Mouse (Mus musculus) cerebral cortex, adult 2 months (tissue): Measurements from ENCODE around the gene Gm28305.

ENCODE experiments used
- WGBS: fragments of 180-500 bp; shearing (Covaris S2); methylation state at CpG from one replicate; pipeline ENCODE4 v1.1.7; 2018; 5-methylcytosine and 5-hydroxymethylcytosine counted together

Gene Gm28305

GRCm38 (mm10) chr9:104070241-104070640 lies 29.8 kb downstream of the Gm28305 start:
- 92% methylated on average over 4 of the region's 4 CpGs for WGBS

DNA sequence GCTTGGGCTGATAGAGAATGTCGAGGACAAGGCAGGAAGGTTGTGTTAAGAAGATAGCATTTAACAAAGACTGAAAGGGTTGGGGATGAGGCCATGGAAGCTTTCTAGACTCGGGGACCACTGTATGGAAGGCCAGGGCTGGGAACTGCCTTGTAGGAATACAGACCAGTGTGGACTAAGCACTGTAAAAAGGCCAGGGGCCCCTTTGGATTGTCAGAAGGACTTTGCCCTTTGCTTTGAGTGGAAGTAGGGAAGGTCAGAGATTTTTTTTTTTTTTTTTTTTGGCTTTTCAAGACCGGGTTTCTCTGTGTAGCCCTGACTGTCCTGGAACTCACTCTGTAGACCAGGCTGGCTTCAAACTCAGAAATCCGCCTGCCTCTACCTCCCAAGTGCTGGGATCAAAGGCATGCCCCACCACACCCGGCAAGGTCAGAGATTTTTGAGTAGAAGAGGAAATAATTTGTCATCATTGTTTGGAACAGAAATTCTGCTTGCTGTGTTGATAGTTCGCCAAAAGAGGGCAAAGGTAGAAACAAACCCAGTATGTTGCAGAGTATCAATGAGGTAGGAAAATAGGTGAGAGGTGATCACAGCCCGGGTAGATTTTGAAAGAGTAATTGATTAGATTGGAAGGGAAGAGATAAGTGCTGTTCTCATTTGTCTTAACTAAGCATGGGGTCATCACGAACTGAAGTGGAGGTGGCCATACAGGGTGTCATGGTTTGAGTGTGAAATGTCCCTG lies 30.6 kb downstream of the Gm28305 start:
- WGBS: 83% methylated on average over 8 of the region's 8 CpGs

DNA sequence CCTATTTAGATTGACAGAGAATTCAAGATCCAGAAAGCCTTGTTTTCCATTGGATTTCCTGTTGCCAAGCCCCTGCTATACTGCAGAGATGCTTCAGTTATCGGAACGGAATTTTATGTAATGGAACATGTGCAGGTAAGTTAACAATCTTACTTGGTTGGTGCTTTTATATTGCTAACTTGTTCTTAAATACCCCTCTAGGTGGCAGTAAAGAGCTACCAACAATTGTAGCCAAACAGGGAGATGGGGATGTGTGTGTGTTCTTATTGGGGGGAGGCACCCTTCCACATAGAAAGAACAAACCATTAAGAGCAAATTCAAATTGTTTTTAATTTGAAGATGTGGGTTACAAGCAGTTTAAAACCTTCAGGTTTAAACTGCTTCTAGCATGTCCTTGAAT lies 35.3 kb downstream of the Gm28305 start:
- 86% methylated on average over 2 of the region's 2 CpGs for WGBS

DNA sequence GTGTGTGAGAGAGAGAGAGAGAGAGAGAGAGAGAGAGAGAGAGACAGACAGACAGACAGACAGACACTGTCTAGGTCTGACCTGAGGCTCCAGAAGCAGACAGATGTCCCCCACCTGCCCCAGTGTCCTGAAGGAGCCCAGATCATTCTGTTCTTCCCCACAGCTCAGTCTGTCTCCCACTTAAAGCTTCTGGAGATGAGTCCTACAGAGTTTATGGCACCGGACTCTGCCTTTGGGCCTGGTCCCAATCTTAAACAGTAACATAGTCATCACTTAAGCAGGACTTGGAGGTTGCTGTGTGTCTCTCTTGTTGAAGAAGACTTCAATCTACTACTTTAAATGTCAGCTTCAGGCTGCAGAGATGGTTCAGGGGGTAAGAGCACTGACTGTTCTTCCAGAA lies 38.3 kb downstream of the Gm28305 start:
- WGBS: 97% methylated on average over 1 of the region's 1 CpGs

- 62% methylated on average over 5 of the region's 5 CpGs for WGBS
Observed at GRCm38 (mm10) chr9:104079379-104079778, 38.9 kb downstream of the Gm28305 start.

DNA sequence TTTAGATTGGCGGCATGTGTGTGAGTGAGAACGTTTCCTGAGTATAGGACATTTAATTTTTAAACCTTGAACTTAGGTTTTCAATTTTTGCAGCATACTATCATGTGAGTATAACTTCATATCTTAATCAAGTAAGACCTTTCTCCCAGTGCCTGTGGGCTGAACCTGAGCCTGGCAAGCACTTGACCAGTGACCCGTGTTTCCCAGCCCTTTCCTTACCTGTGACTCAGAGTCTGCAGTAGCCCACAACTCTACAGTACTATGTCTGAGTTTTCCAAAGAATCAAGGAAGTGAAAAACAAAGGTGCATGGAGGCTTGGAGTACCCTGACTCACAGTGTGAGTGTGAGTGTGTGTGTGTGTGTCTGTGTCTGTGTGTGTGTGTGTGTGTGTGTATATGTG lies 39.6 kb downstream of the Gm28305 start:
- WGBS: 81% methylated on average over 3 of the region's 3 CpGs

DNA sequence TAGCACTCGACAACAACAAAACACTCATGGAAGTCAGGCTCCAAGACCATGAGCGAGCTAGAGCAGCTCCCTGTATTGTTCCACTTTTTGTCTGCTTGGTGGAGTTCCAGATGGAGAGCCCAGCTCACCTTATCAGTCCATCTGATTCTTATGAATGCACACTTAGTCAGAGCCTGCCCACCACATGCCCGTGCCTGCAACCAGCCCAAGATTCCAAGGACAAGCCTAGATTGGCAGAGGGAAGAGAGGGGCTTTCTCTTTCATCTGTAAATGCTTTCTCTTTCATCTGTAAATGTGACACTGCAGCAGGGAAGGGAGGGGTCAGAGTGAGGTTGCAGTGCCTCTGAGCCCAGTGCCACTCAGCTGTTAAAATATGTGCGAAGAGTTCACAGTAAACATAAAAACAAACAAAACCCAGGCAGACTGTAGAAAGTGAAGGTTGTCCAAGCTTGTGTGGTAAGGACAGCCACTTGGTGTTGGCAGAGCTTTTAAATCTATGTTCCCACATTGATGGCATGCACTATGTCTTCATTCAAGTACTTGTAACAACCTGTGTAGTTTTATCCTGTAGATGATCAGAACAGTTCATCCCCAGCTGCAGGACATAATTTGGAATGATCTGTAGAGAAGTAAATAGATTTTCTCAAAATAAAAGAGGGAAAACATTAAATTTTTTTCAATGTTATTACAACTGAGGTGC lies 45.4 kb downstream of the Gm28305 start:
- 75% methylated on average over 4 of the region's 4 CpGs for WGBS

- 45% methylated on average over 8 of the region's 8 CpGs for WGBS
Observed at GRCm38 (mm10) chr9:104088555-104088954, 48.1 kb downstream of the Gm28305 start.

DNA sequence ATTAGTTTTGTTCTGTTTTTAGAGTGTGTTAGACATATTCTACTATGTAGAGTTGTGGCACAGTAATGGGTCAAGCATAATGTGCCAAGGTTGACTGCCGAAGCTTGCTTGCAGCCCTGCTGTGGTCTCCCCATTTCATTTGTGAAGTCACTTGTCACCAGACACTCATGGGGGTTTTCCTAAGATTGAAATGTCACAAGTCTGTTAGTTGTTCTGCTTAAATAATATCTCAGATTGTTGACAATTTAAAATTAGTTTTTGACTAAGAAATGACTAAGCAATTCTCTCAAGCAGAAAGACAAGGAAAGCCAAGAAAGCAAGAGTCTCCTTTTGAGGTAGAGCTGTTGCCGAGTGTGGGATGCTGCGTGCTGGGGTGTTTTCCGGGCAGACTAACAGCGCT lies 52.5 kb downstream of the Gm28305 start:
- 79% methylated on average over 5 of the region's 5 CpGs for WGBS

- 72% methylated on average over 5 of the region's 5 CpGs for WGBS
Observed at GRCm38 (mm10) chr9:104098256-104098655, 57.8 kb downstream of the Gm28305 start.

GRCm38 (mm10) chr9:104099060-104099459 lies 58.6 kb downstream of the Gm28305 start:
- WGBS: 92% methylated on average over 11 of the region's 11 CpGs

DNA sequence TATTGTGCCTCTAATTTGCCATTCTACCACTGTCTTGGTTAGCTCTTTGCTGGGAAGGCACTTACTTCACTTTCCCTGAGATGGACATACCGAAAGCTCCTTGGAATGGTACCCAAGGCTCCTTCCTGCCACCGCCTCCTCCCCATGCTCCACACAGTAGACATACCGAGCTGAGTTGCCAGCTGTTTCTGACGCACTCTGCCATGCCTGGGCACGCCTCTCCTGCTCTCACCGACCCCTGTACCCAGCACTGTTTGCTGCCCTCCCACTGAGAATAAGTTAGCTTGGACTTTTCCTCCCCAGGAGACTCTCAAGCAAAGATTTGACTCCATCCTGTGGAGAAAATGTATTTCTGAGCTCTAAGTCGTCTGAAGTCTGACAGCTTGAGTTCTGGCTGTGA lies 60.4 kb downstream of the Gm28305 start:
- WGBS: 60% methylated on average over 7 of the region's 7 CpGs

- WGBS: 34% methylated on average over 3 of the region's 3 CpGs
Observed at GRCm38 (mm10) chr9:104101458-104101857, 61.0 kb downstream of the Gm28305 start.

DNA sequence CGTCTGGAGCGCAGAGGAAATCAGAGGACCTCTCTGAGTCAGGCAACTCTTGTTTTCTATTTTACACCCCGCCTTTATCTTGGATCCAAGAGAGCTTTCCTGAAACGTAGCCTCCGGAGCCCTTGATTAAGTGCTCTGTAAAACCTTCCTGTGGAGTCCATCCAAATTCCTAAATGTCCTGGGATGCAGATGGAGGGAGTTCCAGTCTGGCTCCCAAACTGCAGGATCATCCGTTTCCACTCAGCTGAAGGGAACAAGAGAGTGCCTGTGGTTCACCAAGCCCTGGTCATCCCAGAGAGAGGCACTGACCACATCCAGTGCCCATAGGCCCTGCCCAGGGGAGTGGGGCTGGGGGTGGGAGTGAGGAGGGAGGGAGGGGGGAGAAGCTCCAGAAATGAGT lies 61.8 kb downstream of the Gm28305 start:
- 50% methylated on average over 6 of the region's 6 CpGs for WGBS

GRCm38 (mm10) chr9:104102901-104103300 lies 62.4 kb downstream of the Gm28305 start:
- WGBS: 75% methylated on average over 2 of the region's 2 CpGs

DNA sequence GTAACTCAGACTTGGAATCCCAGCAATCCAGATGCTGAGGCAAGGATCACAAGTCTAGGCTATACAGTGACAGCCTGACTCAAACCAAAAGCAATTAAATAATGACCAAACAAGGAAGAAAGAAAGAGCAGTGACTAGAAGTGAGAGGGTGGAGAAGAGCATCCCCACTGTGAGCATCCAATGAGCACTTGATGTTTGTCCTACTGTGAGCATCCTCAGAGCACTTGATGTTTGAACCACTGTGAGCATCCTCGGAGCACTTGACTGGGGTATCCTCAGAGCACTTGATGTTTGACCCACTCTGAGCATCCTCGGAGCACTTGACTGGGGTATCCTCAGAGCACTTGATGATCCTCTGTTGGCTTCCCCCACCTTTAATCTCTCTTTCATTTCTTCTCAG lies 64.5 kb downstream of the Gm28305 start:
- WGBS: 90% methylated on average over 2 of the region's 2 CpGs

GRCm38 (mm10) chr9:104106930-104107329 lies 66.5 kb downstream of the Gm28305 start:
- 78% methylated on average over 9 of the region's 9 CpGs for WGBS

DNA sequence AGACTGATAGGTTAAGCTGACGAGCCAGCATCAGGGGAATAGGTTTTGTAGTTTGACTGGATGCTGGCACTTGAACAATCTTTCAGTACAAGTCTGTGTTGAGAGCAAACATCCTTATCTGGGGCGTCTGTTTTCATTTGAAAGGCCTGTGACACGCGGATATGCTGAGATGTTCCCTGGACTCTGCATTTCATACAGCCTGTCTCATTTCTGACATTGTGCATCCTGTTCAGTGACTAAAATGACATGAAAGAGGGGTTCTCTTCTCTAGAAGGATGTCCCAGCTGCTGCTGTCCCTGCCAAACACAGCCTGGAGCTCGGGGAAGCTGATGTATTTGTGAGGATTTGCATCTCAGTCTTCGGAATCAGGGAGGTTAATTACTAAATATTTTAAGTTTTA lies 67.0 kb downstream of the Gm28305 start:
- 76% methylated on average over 6 of the region's 6 CpGs for WGBS

- WGBS: 84% methylated on average over 2 of the region's 2 CpGs
Observed at GRCm38 (mm10) chr9:104108571-104109143, 68.2 kb downstream of the Gm28305 start.

DNA sequence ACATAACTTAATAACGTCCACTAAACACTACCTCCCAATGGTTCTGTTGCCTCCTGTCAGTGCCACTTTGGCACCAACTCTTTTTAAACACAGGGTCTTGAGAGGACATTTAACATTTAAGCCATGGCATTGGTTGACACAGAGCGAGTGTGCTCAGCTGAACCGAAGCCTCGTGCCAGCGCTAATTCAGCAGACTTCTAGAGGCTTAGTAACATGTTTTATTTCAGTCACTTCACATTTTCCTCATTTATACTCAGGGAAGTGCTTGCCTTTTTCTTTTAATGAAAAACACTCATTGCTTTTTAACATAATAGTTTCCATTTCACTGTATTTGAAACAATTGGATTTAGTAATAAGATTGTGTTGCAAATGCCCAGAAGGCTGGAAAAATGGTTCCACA lies 68.7 kb downstream of the Gm28305 start:
- WGBS: 62% methylated on average over 5 of the region's 5 CpGs

DNA sequence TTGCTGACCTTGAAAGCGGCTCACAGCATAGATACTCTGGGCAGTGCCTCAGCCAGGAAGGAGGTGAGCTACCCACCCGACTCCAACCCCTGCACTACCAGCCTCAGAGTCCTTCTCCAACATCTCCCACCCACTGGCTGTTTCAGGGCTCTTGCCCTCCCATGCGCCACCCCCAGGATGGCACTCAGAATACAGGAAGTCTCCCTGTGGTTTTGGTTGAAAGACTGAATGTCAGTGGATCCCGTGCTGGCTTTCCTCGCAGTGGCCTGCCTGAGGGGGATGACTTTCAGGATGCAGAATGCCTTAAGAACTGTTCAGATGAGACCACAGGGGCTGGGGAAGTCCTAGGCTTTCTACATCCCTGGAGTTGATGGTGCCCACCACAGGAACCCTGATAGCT lies 82.6 kb downstream of the Gm28305 start:
- WGBS: 67% methylated on average over 5 of the region's 5 CpGs

- WGBS: 59% methylated on average over 5 of the region's 5 CpGs
Observed at GRCm38 (mm10) chr9:104123622-104124021, 83.2 kb downstream of the Gm28305 start.
